Mouse (Mus musculus) testis, adult 2 months (tissue): Measurements from ENCODE around the gene Gria4.

Experiments used
- CTCF ChIP-seq: fragments of 200-500 bp; IDR thresholded peaks from 2 replicates; pipeline ENCODE4 v1.5.1; 2012; ENCODE audit warnings: low read depth, mild to moderate bottlenecking, inconsistent platforms, low read length, moderate library complexity; ENCODE audit not compliant: control insufficient read depth, insufficient read depth, insufficient replicate concordance
- POLR2A ChIP-seq: fragments of 200-500 bp; IDR thresholded peaks from 2 replicates; pipeline ENCODE4 v1.6.1; 2012; ENCODE audit warnings: low read depth, mild to moderate bottlenecking, inconsistent platforms, low read length, moderate library complexity; ENCODE audit not compliant: control insufficient read depth

- TF ChIP-seq CTCF (no peak), POLR2A (no peak)
Measured at GRCm38 (mm10) chr9:4484502-4484901, 311.5 kb downstream of the Gria4 start.
